Mouse (Mus musculus) testis, adult 2 months (tissue): ENCODE results near the gene Megf9. TPM values are rescaled to one million over a fixed set of nuclear protein-coding genes. Genes with fewer than 3 reads are reported as not detected.

Source experiments
- H3K27ac ChIP-seq: fragments of 200-500 bp; 2 replicates; pipeline ENCODE4 v1.5.1; 2012; ENCODE audit warnings: low read depth, low read length; ENCODE audit not compliant: control insufficient read depth, insufficient read depth
- H3K27me3 ChIP-seq: fragments of 200-500 bp; 2 replicates; pipeline ENCODE4 v1.6.1; 2012; ENCODE audit warnings: mild to moderate bottlenecking, low read length, moderate library complexity; ENCODE audit not compliant: control insufficient read depth, insufficient read depth
- H3K36me3 ChIP-seq: fragments of 200-500 bp; 2 replicates; pipeline ENCODE4 v1.6.1; 2012; ENCODE audit warnings: mild to moderate bottlenecking, low read length; ENCODE audit not compliant: control insufficient read depth, insufficient read depth
- H3K4me1 ChIP-seq: fragments of 200-500 bp; 2 replicates; pipeline ENCODE4 v1.6.1; 2012; ENCODE audit warnings: low read length; ENCODE audit not compliant: control insufficient read depth, insufficient read depth
- H3K4me3 ChIP-seq: fragments of 200-500 bp; 2 replicates; pipeline ENCODE4 v1.5.1; 2012; ENCODE audit warnings: low read depth, mild to moderate bottlenecking, low read length, moderate library complexity, mixed read lengths; ENCODE audit not compliant: control insufficient read depth
- CTCF ChIP-seq: fragments of 200-500 bp; IDR thresholded peaks from 2 replicates; pipeline ENCODE4 v1.5.1; 2012; ENCODE audit warnings: low read depth, mild to moderate bottlenecking, inconsistent platforms, low read length, moderate library complexity; ENCODE audit not compliant: control insufficient read depth, insufficient read depth, insufficient replicate concordance
- POLR2A ChIP-seq: fragments of 200-500 bp; IDR thresholded peaks from 2 replicates; pipeline ENCODE4 v1.6.1; 2012; ENCODE audit warnings: low read depth, mild to moderate bottlenecking, inconsistent platforms, low read length, moderate library complexity; ENCODE audit not compliant: control insufficient read depth
- polyA plus RNA-seq: library from polyadenylated mRNA; depleted of rRNA; stranded (reverse); fragments of >200 nt; gene quantifications from 2 replicates; pipeline ENCODE4 v1.2.3, GENCODE M21; 2012; rRNA removed

Megf9 gene
- polyA plus RNA-seq, 1 experiment = 4.8 TPM

DNA sequence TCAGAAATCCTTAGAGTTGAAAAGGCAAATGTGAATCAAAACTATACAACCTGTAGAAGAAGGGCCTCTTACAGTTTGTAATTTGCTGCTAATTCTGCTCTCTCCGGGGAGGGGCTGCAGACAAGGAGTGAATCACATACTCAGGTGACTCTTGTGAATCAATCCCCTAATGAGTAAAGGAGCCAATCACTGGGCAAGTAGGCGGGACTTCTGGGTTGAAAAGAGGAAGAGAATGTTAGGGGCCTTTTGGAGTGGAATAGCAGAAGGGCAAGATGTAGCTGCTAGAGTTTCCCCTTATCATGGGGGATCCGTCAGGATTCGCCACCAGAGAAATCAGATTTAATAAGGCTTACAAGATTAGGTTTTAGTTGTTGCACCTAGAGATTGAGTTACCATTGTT is 136.7 kb downstream of the Megf9 start:
- H3K36me3 ChIP-seq = no peaks in the 10 kb centered on the region
- no peaks in the 10 kb centered on the region for H3K27me3 ChIP-seq
- no peaks in the 10 kb centered on the region for H3K4me1 ChIP-seq

DNA sequence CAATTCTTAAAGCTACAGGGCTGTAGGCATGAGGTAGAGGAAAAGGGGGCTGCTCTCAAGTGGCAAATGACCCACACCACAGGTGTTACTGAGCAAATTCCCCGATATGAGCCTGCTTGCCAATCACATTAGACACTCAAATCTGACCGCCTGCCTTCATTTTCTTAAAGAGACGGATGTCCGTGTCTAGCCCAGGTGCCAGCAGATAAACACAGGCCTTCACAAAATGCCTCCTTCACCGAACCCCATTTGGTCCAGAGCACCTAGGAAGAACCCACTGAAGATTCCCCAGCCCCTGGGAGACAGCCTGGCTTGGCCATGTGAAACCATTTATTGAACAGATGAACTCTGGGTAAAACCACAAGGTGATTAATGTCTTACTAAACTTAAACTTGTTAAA is 138.1 kb downstream of the Megf9 start:
- Histone ChIP-seq H3K4me3 (no peak overlapping the region), H3K4me1 (no peaks in the 10 kb centered on the region), H3K27me3 (no peaks in the 10 kb centered on the region), H3K27ac (no peak overlapping the region), H3K36me3 (no peaks in the 10 kb centered on the region; the same call in 1 of the 2 replicates)
- TF ChIP-seq CTCF (no peak), POLR2A (no peak)

More for the DNA sequence above, 136.7 kb downstream of the Megf9 start:
- no peak overlapping the region for H3K4me3 ChIP-seq
- H3K27ac ChIP-seq = no peak overlapping the region
- TF ChIP-seq CTCF = no peak

DNA sequence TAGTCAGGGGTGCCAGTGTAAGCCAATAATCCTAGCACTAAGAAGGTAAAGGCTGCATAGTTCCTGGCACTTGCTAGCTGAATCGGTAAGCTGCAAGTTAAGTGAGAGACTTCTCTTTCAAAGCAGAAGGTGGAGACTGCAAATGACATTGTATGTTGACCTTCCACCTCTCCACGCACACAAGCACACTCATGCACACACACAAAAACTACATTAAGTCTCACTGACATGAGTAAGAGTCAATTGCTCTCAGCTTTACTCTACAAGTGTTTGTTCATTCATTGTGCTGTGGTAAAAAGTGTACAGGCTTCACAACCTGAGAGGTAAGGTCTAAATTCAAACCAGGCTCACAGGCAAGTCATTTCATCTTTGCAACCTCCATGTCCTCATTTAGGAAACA is 140.1 kb downstream of the Megf9 start:
- no peak overlapping the region for H3K27ac ChIP-seq
- H3K36me3 ChIP-seq = no peaks in the 10 kb centered on the region; the same call in 1 of the 2 replicates
- no peaks in the 10 kb centered on the region for H3K27me3 ChIP-seq
- no peaks in the 10 kb centered on the region for H3K4me1 ChIP-seq
- TF ChIP-seq CTCF (no peak), POLR2A (no peak)
- H3K4me3 ChIP-seq = no peak overlapping the region

DNA sequence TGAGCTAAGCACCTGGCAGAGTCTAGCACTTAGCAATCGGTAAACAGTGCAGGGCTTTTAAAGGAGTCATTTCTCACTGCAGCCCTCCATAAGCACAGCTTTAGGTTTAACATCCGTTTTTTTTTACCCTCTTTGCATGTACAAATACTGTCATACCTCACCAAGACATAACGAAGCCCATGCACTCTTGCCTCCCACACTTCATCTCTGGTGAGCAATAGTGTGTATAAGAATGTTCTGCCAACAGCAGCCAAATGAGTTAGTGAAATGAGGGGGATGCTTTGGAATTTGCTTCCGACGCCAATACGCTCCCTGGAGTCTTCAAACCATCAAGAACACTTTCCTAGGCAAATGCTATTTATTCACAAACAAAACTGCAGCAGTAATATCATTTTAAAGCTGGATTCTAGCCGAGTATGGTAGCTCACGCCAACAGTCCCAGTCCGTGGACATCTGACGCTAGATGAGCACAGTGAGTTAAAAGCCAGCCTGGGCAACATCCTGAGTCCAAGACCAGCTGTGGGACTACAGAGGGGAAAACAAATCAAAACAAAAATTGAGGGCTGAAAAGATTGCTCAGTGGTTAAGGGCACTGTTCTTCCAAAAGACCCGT is 142.9 kb downstream of the Megf9 start:
- TF ChIP-seq POLR2A (no peak), CTCF (no peak)
- no peak overlapping the region for H3K4me3 ChIP-seq
- H3K4me1 ChIP-seq = no peaks in the 10 kb centered on the region
- H3K36me3 ChIP-seq = no peaks in the 10 kb centered on the region; the same call in 1 of the 2 replicates
- no peak overlapping the region for H3K27ac ChIP-seq
- H3K27me3 ChIP-seq = no peaks in the 10 kb centered on the region

DNA sequence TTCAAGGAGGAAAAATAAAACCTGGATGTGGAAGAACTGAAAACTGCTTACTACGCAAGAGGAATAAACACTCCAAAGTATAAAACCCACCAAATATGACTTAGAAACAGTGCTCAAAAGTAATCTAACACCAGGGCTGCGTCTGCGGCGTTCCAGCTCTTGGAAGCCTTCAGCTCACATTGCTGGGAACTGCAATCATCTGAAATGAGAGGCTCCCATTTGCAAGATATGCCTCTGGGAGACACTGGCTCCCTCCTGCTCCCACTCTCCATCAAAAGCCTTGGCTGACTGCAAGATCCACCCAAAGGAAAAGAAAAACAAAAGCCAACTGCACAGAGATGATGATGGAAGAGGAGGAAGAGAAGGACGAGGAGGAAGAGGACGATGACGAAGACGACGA is 143.7 kb downstream of the Megf9 start:
- Histone ChIP-seq H3K36me3 (no peaks in the 10 kb centered on the region; the same call in 1 of the 2 replicates), H3K27me3 (no peaks in the 10 kb centered on the region), H3K4me3 (no peak overlapping the region), H3K4me1 (no peaks in the 10 kb centered on the region), H3K27ac (no peak overlapping the region)
- TF ChIP-seq CTCF (no peak), POLR2A (no peak)

DNA sequence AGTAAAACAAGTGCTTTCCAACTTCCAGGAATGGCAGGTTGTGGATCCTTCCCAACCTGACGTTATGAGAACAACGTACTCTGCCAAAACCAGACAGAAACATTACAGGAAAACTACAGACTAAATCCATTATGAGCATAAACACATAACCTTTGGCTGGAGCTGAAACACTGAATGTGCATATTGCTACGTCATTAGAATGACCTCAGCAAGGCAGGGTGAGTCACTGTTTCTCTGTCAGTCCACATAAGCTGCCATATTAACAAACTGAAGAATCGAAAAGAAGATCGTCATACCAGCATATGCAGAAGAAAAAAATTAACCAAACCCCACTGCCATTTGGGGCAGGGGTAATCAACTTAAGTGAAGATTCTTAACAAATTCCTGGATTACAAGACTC is 148.6 kb downstream of the Megf9 start:
- Histone ChIP-seq H3K4me3 (no peak overlapping the region), H3K36me3 (no peaks in the 10 kb centered on the region), H3K27me3 (no peaks in the 10 kb centered on the region), H3K27ac (no peak overlapping the region), H3K4me1 (no peaks in the 10 kb centered on the region)
- TF ChIP-seq POLR2A = no peak

DNA sequence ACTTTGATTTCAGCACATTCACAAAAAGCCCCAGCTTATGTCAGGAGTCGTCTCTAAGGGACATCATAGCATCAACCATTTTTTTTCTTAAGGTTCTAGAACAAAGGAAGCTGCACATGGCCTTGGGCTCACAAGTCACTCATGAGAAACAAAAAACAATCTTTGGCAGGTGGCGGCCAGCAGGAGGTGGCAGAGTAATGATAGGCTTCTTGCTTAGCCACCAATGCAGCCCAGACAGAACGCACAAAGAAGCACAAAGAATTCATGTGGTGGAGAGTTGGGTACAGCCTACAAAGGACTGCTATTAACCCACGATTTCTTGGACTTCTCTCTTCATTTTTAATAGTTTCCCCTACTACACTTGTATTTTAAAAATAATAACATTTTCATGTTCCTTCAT is 157.4 kb downstream of the Megf9 start:
- Histone ChIP-seq H3K27me3 (no peaks in the 10 kb centered on the region), H3K4me3 (no peak overlapping the region), H3K27ac (no peak overlapping the region), H3K4me1 (no peaks in the 10 kb centered on the region), H3K36me3 (no peaks in the 10 kb centered on the region)
- TF ChIP-seq POLR2A = no peak
- no peak for TF ChIP-seq CTCF

Other genes starting within 250 kb of the Megf9 start
- gene Cdk5rap2, start 124.6 kb downstream of the Megf9 start, polyA plus RNA-seq = 73.1 and 76.1 TPM in 2 replicates